Mouse (Mus musculus): ENCODE data around the gene Klf16.

Gene Klf16

DNA sequence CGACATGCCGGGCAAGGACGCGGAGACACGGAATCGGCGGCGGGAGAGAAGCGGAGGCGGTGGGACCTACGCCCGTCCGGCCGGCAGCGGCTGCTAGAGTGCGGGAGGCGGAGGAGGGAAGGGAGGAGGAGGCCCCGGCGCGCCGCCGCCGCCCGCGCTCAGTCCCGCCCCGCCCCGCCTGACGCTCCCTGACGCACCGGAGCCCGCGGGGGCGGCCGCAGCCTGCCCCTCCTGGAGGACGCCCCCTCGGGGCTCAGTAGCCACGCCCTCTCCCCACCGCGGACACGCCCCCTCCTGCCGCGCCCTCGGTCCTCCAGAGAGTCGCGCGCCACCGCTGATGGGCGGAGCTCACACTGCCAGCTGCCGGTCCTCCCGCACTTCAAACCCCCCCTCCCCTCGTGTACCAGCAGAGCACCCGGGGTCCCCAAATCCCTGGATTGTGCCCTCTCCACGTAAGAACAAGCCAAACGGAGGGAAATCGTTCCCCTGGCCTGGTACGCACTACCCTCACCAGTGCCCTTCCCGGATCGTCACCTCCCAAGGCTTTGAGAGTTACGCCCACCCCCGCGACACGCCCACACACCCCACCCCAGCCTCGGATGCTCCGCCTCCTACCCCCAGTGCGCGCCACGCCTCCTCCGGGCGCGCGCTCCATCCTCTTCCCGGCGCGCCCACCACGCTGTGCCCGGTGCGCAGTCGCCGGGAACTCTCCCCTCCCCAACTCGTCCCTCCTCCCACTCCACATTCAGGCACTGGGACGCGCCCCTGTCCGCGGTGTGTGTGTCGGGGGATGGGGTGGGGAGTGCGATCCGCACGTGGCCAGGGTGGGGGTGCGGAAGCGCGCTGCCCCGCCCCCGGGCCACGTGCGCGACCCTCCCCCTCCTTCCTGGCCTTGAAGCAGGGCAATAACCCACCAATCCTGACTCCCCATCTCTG, at the start of gene Klf16:
Klf16 (minus strand) TSS at position 127 of the 936 bp plus-strand sequence.
- peak; percentile 96 to 98 for DNase-seq (ENCODE audit: low spot score in 2 of 2)

- no peak for DNase-seq (ENCODE audit: low spot score in 2 of 2)
These were observed 48.6 kb upstream of the Klf16 start for GRCm38 (mm10) chr10:80625764-80626163.

- DNase-seq (ENCODE audit: low spot score in 2 of 2), result peak; percentile 65 to 78
These were observed 46.5 kb upstream of the Klf16 start for GRCm38 (mm10) chr10:80623457-80624191.

GRCm38 (mm10) chr10:80622661-80623456, 45.7 kb upstream of the Klf16 start, which contains the start of gene Csnk1g2:
Csnk1g2 (plus strand) TSS chr10:80622838.
- peak in 1 of 2 experiments; percentile 72 for DNase-seq (ENCODE audit: low spot score in 2 of 2)

DNA sequence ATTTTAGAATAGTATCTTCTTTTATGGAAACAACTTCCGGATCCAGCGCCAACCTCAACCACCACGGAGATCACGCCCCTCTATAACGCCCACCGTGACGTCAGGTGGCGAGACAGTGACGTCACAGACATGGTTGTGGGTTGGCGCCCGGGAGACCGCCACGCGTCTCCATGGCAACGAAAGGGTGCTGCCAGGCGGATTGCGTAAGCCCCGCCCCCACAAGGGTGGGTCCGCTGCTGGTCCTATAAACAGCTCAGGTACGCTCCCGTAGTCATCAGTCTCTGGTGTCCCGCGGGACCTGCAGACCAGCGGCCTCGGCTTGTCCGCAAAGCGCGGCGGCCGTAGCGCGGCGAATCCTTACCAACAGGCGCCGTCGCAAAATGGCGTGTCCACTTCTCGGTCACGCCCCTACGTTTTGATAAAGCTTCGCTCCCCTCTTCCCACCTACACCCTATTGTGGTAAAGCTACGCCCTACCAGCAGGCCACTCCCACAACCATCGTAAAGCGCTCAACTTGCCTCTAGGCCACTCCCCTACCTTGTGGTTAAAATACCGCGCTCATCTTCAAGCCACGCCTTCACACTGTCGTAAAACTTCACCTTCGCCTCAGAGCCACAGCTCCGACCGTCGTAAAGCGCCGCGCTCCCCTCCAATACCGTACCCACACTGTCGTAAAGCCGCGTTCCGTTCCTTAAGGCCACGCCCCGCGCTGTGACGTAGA, 45.0 kb upstream of the Klf16 start:
- peak; percentile 99 for DNase-seq (ENCODE audit: low spot score in 2 of 2)

- DNase-seq (ENCODE audit: low spot score in 2 of 2), result peak in 1 of 2 experiments; percentile 34
These were observed 44.5 kb upstream of the Klf16 start for GRCm38 (mm10) chr10:80621690-80621939.

DNA sequence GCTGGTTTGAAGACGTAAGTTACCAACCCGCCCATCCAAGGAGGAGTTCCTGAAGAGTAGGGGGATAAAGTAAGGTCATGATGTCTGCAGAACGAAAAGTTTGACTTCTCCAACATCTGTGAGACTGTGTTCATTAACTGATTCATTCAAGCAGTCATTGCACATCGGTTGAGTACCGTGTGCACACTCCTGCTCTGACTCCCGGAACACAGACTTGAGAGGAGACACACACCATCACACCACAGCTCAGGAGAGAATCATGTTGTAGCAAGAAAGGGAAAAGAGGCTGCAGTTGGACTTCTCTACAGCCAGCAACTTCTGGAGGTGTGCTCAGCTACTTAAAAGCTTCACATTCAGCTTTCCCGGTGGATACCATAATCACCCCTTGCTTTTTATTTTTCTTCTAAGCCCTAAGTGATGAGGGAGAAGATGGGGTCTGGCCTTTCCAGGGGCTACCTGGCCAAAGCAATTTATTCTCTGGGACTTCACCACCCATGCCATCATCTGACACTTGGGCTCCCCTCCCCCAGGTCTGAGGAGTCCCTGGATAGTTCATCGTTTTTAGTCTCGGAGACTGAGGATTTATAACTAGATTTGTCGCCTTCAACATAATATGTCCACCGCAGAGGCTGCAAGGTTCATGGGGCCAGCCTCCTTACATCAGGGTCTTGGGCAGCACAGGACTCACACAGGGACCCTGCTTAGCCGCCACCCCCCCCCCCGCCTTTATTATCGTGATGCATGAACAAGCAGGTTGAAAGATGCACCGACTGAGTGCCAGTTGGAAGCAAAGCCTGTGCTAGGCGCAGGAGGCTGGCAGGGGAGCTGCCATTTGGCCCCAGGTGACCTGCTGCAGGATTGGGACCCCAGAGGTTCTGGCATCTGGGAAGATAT, 43.9 kb upstream of the Klf16 start:
- DNase-seq (ENCODE audit: low spot score in 2 of 2), result peak in 1 of 2 experiments; percentile 48

DNA sequence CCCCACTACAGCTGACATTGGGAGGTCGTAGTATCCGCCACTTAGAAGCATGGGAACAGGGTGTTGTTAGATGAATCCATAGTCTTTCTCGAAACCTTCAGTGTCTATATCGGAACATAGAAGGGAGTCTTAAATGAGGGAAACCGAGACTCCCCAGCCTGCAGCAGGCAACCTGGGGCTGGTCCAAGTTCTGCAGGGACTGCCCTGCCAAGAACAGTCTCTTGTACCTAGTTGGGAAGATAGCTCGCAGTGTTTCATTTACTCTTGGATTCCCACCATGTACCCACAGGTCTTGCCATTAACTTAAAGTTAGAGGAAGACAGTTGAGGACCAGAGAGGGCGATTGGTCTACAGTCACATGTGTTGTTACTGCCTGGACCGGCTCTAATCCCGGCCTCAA, 43.2 kb upstream of the Klf16 start:
- no peak for DNase-seq (ENCODE audit: low spot score in 2 of 2)

DNA sequence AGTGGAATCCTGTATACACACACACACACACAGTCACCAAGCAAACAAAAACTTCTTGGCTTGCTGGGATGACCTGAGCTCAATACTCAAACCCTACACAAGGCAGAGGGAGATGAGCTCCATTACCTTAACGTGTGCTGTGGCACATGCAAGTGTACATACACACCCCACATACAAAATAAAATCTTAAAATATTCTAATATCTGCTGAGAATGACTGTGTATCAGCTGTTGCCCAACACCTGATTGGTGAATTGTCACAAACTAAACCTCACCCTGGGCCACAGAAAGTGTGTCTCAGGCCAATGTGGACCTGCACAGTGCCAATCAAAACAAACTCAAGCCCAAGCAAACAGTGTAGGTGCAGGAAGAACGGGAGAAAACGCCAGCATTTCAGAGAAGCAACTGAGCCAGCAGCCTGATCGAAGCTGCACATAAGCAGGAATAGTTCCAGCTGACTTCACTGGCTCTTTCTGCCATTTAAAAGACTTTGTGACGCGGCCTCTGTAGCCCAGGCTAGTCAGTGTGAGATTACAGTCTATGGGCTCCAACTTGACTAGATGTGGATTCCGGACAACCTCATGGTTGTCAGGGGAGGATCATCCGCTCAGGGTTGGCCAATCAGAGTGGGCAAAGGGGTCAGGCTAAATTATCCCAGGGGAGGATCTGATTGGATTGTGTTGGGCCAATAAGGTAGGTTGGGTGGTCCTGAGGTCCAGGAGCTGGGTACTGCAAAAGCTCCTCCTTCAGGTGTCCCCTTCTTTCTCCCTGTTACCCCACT, 42.5 kb upstream of the Klf16 start:
- DNase-seq (ENCODE audit: low spot score in 2 of 2), result no peak

GRCm38 (mm10) chr10:80618181-80618580, 41.1 kb upstream of the Klf16 start:
- no peak for DNase-seq (ENCODE audit: low spot score in 2 of 2)

- no peak for DNase-seq (ENCODE audit: low spot score in 2 of 2)
These were observed 37.2 kb upstream of the Klf16 start for GRCm38 (mm10) chr10:80614351-80614750.

- DNase-seq (ENCODE audit: low spot score in 2 of 2), result no peak
These were observed 36.7 kb upstream of the Klf16 start for GRCm38 (mm10) chr10:80613821-80614220.

- no peak for DNase-seq (ENCODE audit: low spot score in 2 of 2)
These were observed 34.8 kb upstream of the Klf16 start for GRCm38 (mm10) chr10:80611905-80612304.

GRCm38 (mm10) chr10:80611024-80611423, 33.9 kb upstream of the Klf16 start:
- DNase-seq (ENCODE audit: low spot score in 2 of 2), result no peak

GRCm38 (mm10) chr10:80610116-80610785, 33.1 kb upstream of the Klf16 start:
- DNase-seq (ENCODE audit: low spot score in 2 of 2), result no peak

DNA sequence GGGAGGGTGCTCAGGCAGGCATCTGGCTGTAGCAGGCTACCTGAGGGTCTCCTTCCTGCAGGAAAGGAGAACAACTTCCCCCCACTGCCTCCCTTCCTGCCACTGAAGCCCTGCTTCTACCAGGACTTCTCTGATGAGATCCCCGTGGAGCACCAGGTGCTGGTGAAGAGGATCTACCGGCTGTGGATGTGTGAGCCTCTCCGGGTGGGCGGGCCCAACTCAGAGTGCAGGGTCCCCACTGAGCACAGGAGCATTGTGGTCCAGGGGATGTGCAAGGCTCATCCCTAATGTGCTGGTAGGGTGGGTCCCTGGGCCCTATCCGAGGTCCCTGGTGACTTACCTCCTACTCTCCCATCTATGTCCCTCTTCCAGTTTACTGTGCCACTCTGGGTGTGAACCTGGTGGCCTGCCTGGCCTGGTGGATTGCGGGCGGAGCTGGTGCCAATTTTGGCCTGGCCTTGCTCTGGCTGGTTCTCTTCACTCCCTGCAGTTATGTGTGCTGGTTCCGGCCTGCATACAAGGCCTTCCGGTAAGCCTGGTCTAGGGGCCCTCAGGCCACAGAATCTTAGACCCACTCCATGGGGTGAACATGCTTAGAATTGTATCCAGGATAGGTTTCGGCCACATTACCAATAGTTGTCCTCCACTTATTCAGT, 32.3 kb upstream of the Klf16 start:
- no peak for DNase-seq (ENCODE audit: low spot score in 2 of 2)

DNA sequence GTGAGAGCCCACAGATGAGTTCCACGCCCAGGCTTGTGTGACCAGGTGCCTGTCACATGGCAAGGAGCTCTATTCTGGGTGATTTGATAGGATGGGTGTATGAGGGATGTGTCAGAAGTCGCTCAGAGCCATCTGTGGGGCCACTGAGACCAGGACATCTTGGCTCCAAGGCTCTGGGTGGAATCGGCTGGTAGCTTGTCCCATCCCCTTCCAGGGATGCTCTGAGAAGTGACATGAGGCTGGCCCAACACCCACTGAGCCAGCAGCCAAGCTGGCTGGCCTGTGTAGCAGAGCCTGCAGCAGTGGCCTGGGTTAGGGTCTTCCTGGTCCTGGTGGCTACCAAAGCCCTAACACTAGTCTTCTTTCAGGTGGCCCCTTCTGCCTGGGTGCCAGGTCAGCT, 31.3 kb upstream of the Klf16 start:
- no peak for DNase-seq (ENCODE audit: low spot score in 2 of 2)

DNA sequence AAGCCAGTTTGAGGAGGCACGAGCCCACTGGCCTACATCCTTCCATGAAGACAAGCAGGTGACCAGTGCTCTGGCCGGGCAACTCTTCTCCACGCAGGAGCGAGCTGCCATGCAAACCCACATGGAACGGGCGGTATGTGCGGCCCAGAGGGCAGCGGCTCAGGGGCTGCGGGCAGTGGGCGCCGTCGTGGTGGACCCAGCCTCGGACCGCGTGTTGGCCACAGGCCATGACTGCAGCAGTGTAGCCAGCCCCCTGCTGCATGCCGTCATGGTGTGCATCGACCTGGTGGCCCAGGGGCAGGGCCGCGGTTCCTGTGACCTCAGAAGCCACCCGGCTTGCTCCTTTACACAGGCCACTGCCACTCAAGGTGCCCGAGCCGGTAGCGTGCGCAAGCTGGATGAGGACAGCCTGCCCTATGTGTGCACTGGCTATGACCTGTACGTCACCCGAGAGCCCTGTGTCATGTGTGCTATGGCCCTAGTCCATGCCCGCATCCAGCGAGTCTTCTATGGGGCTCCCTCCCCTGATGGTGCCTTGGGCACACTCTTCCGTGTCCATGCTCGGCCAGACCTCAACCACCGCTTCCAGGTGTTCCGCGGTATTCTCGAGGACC, 29.7 kb upstream of the Klf16 start:
- DNase-seq (ENCODE audit: low spot score in 2 of 2), result no peak
